Mouse (Mus musculus): ENCODE results near the gene Aco1. TPM values are rescaled to one million over a fixed set of nuclear protein-coding genes. Genes with fewer than 3 reads are reported as not detected.
"Not testable (repeated sequence)": the region's sequence is repeated elsewhere in the genome, so short reads cannot be mapped to it uniquely, and the experiment has no call there.

Aco1 gene
- polyA plus RNA-seq (2014; fragmentation: Nextera tagmentation; extraction: Ambion mirVana): 48.0 and 51.4 TPM in 2 replicates

DNA sequence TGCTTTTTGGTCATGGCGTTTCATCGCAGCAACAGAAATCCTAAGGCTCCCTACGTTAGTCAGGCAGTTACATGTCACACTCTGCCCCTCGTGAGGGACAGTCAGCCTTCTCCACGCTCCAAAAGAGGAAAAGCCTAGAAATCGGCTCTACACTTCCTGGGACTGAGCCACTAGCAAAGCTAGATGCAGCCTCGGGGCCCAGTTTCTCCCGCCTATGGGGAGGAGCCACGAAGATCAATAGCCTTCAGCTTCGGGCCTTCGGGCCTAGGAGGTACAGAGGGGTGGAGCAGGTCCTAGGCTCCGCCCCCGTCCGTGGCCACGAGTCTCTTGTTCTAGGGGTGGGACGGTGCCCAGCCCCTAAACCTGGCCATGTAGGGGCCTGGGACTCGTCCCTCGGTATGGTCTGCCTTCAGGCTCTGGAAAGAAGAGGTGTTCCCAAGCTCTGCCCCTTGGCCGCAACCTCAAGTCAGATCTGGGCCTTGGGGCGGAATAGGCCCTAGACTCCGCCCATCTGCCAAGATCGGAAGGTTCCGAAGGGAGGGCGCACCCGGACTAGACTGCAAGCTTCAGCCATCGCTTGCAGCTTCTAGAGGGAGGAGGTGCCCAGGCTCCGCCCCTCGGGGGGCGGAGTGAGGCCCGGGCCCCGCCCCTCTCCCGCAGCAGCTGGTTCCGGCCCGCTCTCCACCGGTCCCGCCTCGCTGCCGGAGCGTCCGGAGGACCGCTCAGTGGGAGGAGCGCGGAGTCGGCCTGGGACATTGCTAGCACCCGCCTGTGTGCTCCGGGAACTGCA lies at the start of gene Aco1:
TSS of gene Aco1 (plus strand) at position 339 of the 790 bp plus-strand sequence.
- ATAC-seq (ENCODE audit: low read depth) (peak; percentile 96), DNase-seq (ENCODE audit: low spot score) (peak; percentile 98)
- no peaks in the 10 kb centered on the region for H3K27me3 ChIP-seq (replicated peaks; ENCODE audit: control insufficient read depth, insufficient read depth, low read length)
- no peaks in the 10 kb centered on the region for H3K36me3 ChIP-seq (ENCODE audit: control insufficient read depth, insufficient read depth, low read length)
- no peaks in the 10 kb centered on the region for H3K9me3 ChIP-seq (ENCODE audit: control insufficient read depth, low read length)
- H3K27ac ChIP-seq (replicated peaks; ENCODE audit: low read depth, low read length): peak within 1 kb of the TSS; percentile 92
- H3K4me1 ChIP-seq (ENCODE audit: control insufficient read depth, insufficient read depth, low read length): peaks cover 10% of the 10 kb centered on the region; the same call in 1 of the 2 replicates
- peak within 1 kb of the TSS; percentile 85 for H3K9ac ChIP-seq (ENCODE audit: low read depth, low read length)
- peak within 1 kb of the TSS; percentile 79 for H3K4me2 ChIP-seq (ENCODE audit: low read depth, low read length)
- WGBS: 1% methylated on average over 23 of the region's 46 CpGs
- peak within 1 kb of the TSS; percentile 80 for H3K4me3 ChIP-seq (ENCODE audit: low read depth, low read length)

DNA sequence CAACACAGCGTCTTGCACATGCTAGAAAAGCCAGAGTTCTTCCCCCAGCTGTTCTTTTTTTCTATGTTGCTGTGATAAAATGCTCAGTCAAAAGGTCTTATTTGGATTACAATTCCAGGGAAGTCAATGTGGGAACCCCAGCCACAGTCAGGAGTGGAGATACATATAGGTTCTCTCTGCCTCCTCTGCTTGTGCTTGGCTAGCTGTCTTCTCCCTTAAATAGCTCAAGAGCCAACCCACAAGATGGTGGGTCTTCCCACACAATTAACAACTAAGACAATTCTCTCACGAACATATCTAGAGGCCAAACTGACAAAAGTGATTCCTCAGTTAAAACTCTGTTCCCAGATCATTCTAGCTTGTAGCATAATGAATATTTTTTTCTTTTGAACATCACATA lies 47.9 kb upstream of the Aco1 start:
- Histone ChIP-seq H3K4me3 (ENCODE audit: low read depth, low read length) (no peak overlapping the region), H3K27me3 (replicated peaks; ENCODE audit: control insufficient read depth, insufficient read depth, low read length) (no peaks in the 10 kb centered on the region), H3K4me2 (ENCODE audit: low read depth, low read length) (no peak overlapping the region), H3K9ac (ENCODE audit: low read depth, low read length) (no peak overlapping the region), H3K4me1 (ENCODE audit: control insufficient read depth, insufficient read depth, low read length) (no peaks in the 10 kb centered on the region), H3K36me3 (ENCODE audit: control insufficient read depth, insufficient read depth, low read length) (no peaks in the 10 kb centered on the region), H3K27ac (replicated peaks; ENCODE audit: low read depth, low read length) (no peak overlapping the region), H3K9me3 (ENCODE audit: control insufficient read depth, low read length) (no peaks in the 10 kb centered on the region)
- 78% methylated on average over 2 of the region's 2 CpGs for WGBS
- DNase-seq (ENCODE audit: low spot score): no peak
- no peak for ATAC-seq (ENCODE audit: low read depth)

DNA sequence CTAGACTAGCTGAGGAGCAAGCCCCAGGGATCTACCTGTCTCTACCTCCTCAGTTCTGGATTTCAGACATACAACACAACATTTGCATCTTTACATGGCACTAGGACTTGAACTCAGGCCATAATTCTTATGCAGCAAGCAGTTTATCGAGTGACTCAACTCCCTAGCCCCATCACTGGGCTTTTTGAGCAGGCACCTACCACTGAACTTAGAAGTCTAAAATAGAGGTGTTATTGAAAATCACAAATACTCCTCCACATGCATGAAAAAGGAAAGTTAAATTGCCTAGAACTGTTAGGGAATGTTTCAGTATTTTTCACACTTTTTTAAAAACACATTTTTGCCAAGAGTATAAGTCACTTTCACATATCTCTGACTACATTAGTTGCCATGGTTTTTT lies 39.9 kb upstream of the Aco1 start:
- Histone ChIP-seq H3K36me3 (ENCODE audit: control insufficient read depth, insufficient read depth, low read length) (no peaks in the 10 kb centered on the region), H3K27me3 (replicated peaks; ENCODE audit: control insufficient read depth, insufficient read depth, low read length) (no peaks in the 10 kb centered on the region), H3K4me1 (ENCODE audit: control insufficient read depth, insufficient read depth, low read length) (no peaks in the 10 kb centered on the region), H3K4me2 (ENCODE audit: low read depth, low read length) (no peak overlapping the region), H3K9me3 (ENCODE audit: control insufficient read depth, low read length) (no peaks in the 10 kb centered on the region), H3K27ac (replicated peaks; ENCODE audit: low read depth, low read length) (no peak overlapping the region), H3K4me3 (ENCODE audit: low read depth, low read length) (no peak overlapping the region), H3K9ac (ENCODE audit: low read depth, low read length) (no peak overlapping the region)
- no peak for ATAC-seq (ENCODE audit: low read depth)
- no peak for DNase-seq (ENCODE audit: low spot score)
- WGBS: 79% methylated on average over 1 of the region's 1 CpGs

DNA sequence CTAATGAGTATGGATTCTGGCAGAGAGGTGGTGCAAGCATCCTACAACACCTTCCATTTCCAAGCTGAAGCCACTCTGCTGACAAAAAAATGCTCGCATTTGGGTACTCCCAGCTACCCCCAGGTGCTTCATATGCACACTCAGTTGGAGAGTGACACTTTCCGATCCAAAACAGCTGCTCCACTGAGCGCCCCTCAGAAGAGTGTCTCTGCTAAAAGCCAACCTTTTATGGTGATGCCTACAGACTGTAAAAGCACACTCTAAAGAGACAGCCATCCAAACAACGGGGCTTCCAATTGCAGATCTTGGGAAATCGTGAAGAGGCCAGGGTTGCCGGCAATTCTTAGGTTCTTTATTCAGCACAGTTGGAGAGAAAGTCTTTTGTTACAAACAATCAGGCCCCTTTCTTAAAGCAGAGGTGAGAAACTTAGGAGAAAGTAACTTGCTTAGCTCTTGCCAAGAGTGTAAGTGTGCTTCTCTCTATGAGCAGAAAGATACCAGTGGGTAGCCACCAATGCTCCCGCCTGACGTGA lies 36.8 kb upstream of the Aco1 start:
- 52% methylated on average over 8 of the region's 8 CpGs for WGBS
- H3K4me3 ChIP-seq (ENCODE audit: low read depth, low read length): no peak overlapping the region
- no peak overlapping the region for H3K9ac ChIP-seq (ENCODE audit: low read depth, low read length)
- no peaks in the 10 kb centered on the region for H3K27me3 ChIP-seq (replicated peaks; ENCODE audit: control insufficient read depth, insufficient read depth, low read length)
- H3K4me1 ChIP-seq (ENCODE audit: control insufficient read depth, insufficient read depth, low read length): no peaks in the 10 kb centered on the region
- no peaks in the 10 kb centered on the region for H3K36me3 ChIP-seq (ENCODE audit: control insufficient read depth, insufficient read depth, low read length)
- no peaks in the 10 kb centered on the region for H3K9me3 ChIP-seq (ENCODE audit: control insufficient read depth, low read length)
- DNase-seq (ENCODE audit: low spot score): no peak
- H3K27ac ChIP-seq (replicated peaks; ENCODE audit: low read depth, low read length): no peak overlapping the region
- ATAC-seq (ENCODE audit: low read depth): no peak
- no peak overlapping the region for H3K4me2 ChIP-seq (ENCODE audit: low read depth, low read length)

DNA sequence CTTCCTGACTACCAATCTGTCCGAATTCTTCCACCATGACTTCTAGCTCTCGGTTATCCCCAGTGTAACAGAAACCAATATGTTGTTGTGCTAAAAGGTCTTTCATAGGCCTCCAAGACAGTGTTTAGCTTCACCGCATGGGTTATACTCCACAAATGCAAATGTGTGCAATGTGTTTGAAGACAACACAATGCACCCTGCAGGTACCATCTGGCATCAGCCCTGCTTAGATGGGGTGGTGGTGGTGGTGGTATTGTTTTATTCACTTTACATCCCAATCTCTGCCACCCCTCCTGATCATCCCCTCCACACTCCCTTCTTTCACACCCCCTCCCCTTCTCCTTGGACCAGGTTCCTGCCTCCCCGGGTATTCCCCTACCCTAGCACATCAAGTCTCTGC lies 34.9 kb upstream of the Aco1 start:
- no peak overlapping the region for H3K4me3 ChIP-seq (ENCODE audit: low read depth, low read length)
- H3K36me3 ChIP-seq (ENCODE audit: control insufficient read depth, insufficient read depth, low read length): no peaks in the 10 kb centered on the region
- ATAC-seq (ENCODE audit: low read depth) (no peak), DNase-seq (ENCODE audit: low spot score) (no peak)
- no peaks in the 10 kb centered on the region for H3K9me3 ChIP-seq (ENCODE audit: control insufficient read depth, low read length)
- no peak overlapping the region for H3K27ac ChIP-seq (replicated peaks; ENCODE audit: low read depth, low read length)
- no peaks in the 10 kb centered on the region for H3K27me3 ChIP-seq (replicated peaks; ENCODE audit: control insufficient read depth, insufficient read depth, low read length)
- no peak overlapping the region for H3K9ac ChIP-seq (ENCODE audit: low read depth, low read length)
- H3K4me1 ChIP-seq (ENCODE audit: control insufficient read depth, insufficient read depth, low read length): no peaks in the 10 kb centered on the region
- no peak overlapping the region for H3K4me2 ChIP-seq (ENCODE audit: low read depth, low read length)
- WGBS: 90% methylated on average over 4 of the region's 4 CpGs

DNA sequence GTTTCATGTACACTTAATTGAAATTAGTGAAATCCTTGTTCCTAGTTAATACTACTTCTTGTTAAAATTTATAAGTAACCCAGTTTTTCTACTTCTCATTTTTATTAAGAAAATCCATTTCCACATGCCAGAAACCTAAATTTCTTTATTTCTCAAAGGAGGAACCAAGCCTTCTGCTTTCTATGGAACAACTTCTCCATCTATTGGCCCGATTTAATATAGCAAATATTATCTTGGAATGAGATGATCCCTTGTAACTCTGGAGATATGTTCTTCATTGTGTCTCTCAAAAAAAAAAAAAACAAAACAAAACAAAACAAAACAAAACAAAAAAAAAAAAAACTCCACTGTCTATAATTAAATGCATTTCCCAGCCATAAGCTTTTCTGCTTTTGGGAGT lies 29.7 kb upstream of the Aco1 start:
- no peak overlapping the region for H3K4me3 ChIP-seq (ENCODE audit: low read depth, low read length)
- WGBS: 75% methylated on average over 1 of the region's 1 CpGs
- no peak overlapping the region for H3K9ac ChIP-seq (ENCODE audit: low read depth, low read length)
- H3K4me1 ChIP-seq (ENCODE audit: control insufficient read depth, insufficient read depth, low read length): no peaks in the 10 kb centered on the region
- ATAC-seq (ENCODE audit: low read depth): no peak
- H3K36me3 ChIP-seq (ENCODE audit: control insufficient read depth, insufficient read depth, low read length): no peaks in the 10 kb centered on the region
- no peaks in the 10 kb centered on the region for H3K27me3 ChIP-seq (replicated peaks; ENCODE audit: control insufficient read depth, insufficient read depth, low read length)
- DNase-seq (ENCODE audit: low spot score): no peak
- no peak overlapping the region for H3K4me2 ChIP-seq (ENCODE audit: low read depth, low read length)
- H3K9me3 ChIP-seq (ENCODE audit: control insufficient read depth, low read length): no peaks in the 10 kb centered on the region
- no peak overlapping the region for H3K27ac ChIP-seq (replicated peaks; ENCODE audit: low read depth, low read length)

DNA sequence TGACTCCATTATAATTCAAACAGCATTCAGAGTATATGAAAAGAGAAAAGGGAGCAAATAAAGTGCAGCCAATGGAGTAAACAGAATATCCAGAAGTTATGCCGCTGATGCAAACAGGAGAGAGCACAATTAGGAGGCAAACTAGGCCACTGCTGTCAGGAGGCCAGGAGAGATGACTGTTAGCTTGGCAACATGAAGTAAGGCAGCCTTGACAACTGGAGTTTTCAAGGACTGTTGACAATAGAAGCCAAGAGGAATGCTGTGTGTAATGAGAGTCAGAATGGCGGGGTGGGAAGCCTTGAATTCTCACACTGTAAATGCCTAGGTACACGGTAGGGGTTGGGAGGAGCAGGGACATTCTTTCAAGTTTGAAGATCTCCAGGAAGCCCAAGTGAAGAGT lies 21.7 kb upstream of the Aco1 start:
- WGBS: 81% methylated on average over 3 of the region's 3 CpGs
- Histone ChIP-seq H3K9ac (ENCODE audit: low read depth, low read length) (no peak overlapping the region), H3K36me3 (ENCODE audit: control insufficient read depth, insufficient read depth, low read length) (no peaks in the 10 kb centered on the region), H3K9me3 (ENCODE audit: control insufficient read depth, low read length) (no peaks in the 10 kb centered on the region), H3K4me3 (ENCODE audit: low read depth, low read length) (no peak overlapping the region), H3K4me1 (ENCODE audit: control insufficient read depth, insufficient read depth, low read length) (no peaks in the 10 kb centered on the region), H3K27me3 (replicated peaks; ENCODE audit: control insufficient read depth, insufficient read depth, low read length) (no peaks in the 10 kb centered on the region), H3K4me2 (ENCODE audit: low read depth, low read length) (no peak overlapping the region), H3K27ac (replicated peaks; ENCODE audit: low read depth, low read length) (no peak overlapping the region)
- DNase-seq (ENCODE audit: low spot score): no peak
- no peak for ATAC-seq (ENCODE audit: low read depth)

DNA sequence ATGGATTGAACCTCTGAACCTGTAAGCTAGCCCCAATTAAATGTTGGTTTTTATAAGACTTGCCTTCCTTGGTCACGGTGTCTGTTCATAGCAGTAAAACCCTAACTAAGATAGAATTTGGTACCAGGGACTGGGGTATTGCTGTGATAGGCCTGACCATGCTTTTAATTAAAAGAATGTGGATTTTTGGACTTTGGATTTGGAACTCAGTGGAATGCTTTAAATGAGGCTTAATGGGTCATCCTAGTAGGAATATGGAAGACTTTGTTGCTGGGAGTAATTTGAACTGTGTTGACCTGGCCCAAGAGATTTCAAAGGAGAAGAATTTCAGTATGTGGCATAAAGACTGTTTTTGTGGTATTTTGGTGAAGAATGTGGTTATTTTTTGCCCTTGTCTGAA lies 20.6 kb upstream of the Aco1 start:
- not testable (repeated sequence) for H3K4me3 ChIP-seq (ENCODE audit: low read depth, low read length); H3K4me2 ChIP-seq (ENCODE audit: low read depth, low read length); H3K36me3 ChIP-seq (ENCODE audit: control insufficient read depth, insufficient read depth, low read length); H3K4me1 ChIP-seq (ENCODE audit: control insufficient read depth, insufficient read depth, low read length); H3K9me3 ChIP-seq (ENCODE audit: control insufficient read depth, low read length); H3K27me3 ChIP-seq (replicated peaks; ENCODE audit: control insufficient read depth, insufficient read depth, low read length); H3K27ac ChIP-seq (replicated peaks; ENCODE audit: low read depth, low read length); H3K9ac ChIP-seq (ENCODE audit: low read depth, low read length); DNase-seq (ENCODE audit: low spot score); ATAC-seq (ENCODE audit: low read depth)
- 92% methylated on average over 1 of the region's 1 CpGs for WGBS

Data from embryonic facial prominence, embryonic 14.5 days (tissue).